Mouse (Mus musculus): ENCODE measurements around the gene Ttc19. TPM values are rescaled to one million over a fixed set of nuclear protein-coding genes. Genes with fewer than 3 reads are reported as not detected.

Ttc19 gene
- total and polyA plus RNA-seq, 3 experiments, result 11.4 to 12.7 TPM; not detected in 1

DNA sequence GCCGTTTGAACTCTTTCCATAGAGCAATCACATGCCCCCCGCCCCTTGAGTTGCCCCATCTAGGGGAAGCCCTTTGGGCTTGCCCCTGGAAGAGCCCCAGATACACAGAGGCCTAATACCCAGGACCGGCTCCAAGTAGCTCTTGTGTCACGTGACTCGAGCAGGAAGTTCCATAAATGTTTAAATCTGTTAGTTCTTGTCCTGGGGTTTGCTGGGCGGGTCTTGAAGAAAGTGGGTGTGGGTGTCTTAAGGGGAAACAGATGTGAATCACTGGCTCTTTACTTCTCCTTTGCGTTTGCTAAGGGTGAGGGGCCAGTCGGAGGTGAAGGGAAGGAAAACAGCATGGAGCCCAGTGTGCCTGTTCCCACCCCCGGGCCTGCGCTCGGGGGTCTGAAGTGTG lies 30.2 kb upstream of the Ttc19 start:
- Histone ChIP-seq H3K9ac (ENCODE audit: control insufficient read depth, low read depth, low read length, poor library complexity, severe bottlenecking) (peak overlapping the region; percentile 30), H3K4me3 (ENCODE audit: control insufficient read depth in 1 of 2, insufficient read depth in 1 of 2, low read depth in 2 of 2, low read length in 2 of 2) (peak overlapping the region; percentile 9 to 16; a peak in 2 of 4 replicates), H3K4me1 (ENCODE audit: control insufficient read depth in 1 of 2, insufficient read depth in 2 of 2, low read length in 2 of 2) (peaks cover 0 to 16% of the 10 kb centered on the region in 2 experiments; a peak in 3 of 4 replicates), H3K9me3 (replicated peaks; ENCODE audit: insufficient read depth, low read length) (no peaks in the 10 kb centered on the region), H3K79me2 (ENCODE audit: control insufficient read depth, insufficient read depth, low read length, poor library complexity) (no peaks in the 10 kb centered on the region), H3K27me3 (ENCODE audit: control insufficient read depth in 1 of 2, insufficient read depth in 2 of 2, low read length in 2 of 2) (no peaks in the 10 kb centered on the region), H3K36me3 (ENCODE audit: control insufficient read depth in 1 of 2, insufficient read depth in 2 of 2, low read length in 2 of 2) (peaks cover 0 to 13% of the 10 kb centered on the region in 2 experiments; a peak in 2 of 4 replicates), H3K27ac (ENCODE audit: control insufficient read depth, low read depth, low read length) (no peak overlapping the region)
- DNase-seq (ENCODE audit: low read depth, low spot score), result peak; percentile 90
- TF ChIP-seq ZNF384 (IDR thresholded peaks at IDR 0.05; ENCODE audit: low read depth, low read length) (no peak), KAT2A (conservative IDR thresholded peaks at IDR 0.05; ENCODE audit: low read depth, low read length) (no peak), HCFC1 (IDR thresholded peaks at IDR 0.05; ENCODE audit: low read depth, low read length) (no peak), CTCF (IDR thresholded peaks at IDR 0.05 in 2 of 3, conservative IDR thresholded peaks at IDR 0.05 in 1 of 3; ENCODE audit: control insufficient read depth in 1 of 3, insufficient read depth in 1 of 3, low read depth in 2 of 3, low read length in 3 of 3, poor library complexity in 1 of 3, severe bottlenecking in 1 of 3) (no peak), NRF1 (IDR thresholded peaks at IDR 0.05; ENCODE audit: insufficient read depth, low read depth, low read length, poor library complexity, severe bottlenecking) (no peak), MYC (IDR thresholded peaks at IDR 0.05; ENCODE audit: low read depth, low read length) (no peak), RCOR1 (IDR thresholded peaks at IDR 0.05; ENCODE audit: low read depth, low read length) (peak; percentile 93), ZKSCAN1 (IDR thresholded peaks at IDR 0.05; ENCODE audit: low read depth, low read length) (no peak), TAL1 (IDR thresholded peaks at IDR 0.05; ENCODE audit: low read length) (peak; percentile 40; the same call in 1 of the 2 replicates), GATA1 (IDR thresholded peaks at IDR 0.05; ENCODE audit: low read depth, low read length) (no peak), MAFK (IDR thresholded peaks at IDR 0.05; ENCODE audit: borderline replicate concordance, low read depth, low read length) (no peak), ZMIZ1 (IDR thresholded peaks at IDR 0.05; ENCODE audit: low read depth, low read length) (no peak), TBP (IDR thresholded peaks at IDR 0.05; ENCODE audit: low read depth, low read length) (no peak), ZC3H11A (IDR thresholded peaks at IDR 0.05; ENCODE audit: low read depth, low read length) (no peak), MAZ (IDR thresholded peaks at IDR 0.05; ENCODE audit: low read depth, low read length) (no peak), CHD2 (IDR thresholded peaks at IDR 0.05; ENCODE audit: low read length) (no peak), UBTF (IDR thresholded peaks at IDR 0.05; ENCODE audit: borderline replicate concordance, insufficient read depth, low read depth, low read length) (no peak), POLR2AphosphoS2 (IDR thresholded peaks at IDR 0.05; ENCODE audit: low read length) (no peak), MXI1 (IDR thresholded peaks at IDR 0.05; ENCODE audit: low read depth, low read length) (no peak), E2F4 (IDR thresholded peaks at IDR 0.05; ENCODE audit: borderline replicate concordance, low read depth, low read length) (no peak), EP300 (IDR thresholded peaks at IDR 0.05; ENCODE audit: low read depth in 1 of 2, low read length in 2 of 2) (peak; percentile 34 to 36; a peak in 3 of 4 replicates), JUND (IDR thresholded peaks at IDR 0.05; ENCODE audit: low read depth, low read length) (no peak), RAD21 (IDR thresholded peaks at IDR 0.05; ENCODE audit: low read depth, low read length) (no peak), MEF2A (IDR thresholded peaks at IDR 0.05; ENCODE audit: extremely low read depth, insufficient replicate concordance, low read depth, low read length, poor library complexity, severe bottlenecking) (no peak), MAX (IDR thresholded peaks at IDR 0.05; ENCODE audit: low read length) (peak; percentile 81), BHLHE40 (IDR thresholded peaks at IDR 0.05; ENCODE audit: borderline replicate concordance, low read depth, low read length) (peak; percentile 85; the same call in 1 of the 2 replicates), POLR2A (IDR thresholded peaks at IDR 0.05; ENCODE audit: control insufficient read depth in 1 of 2, insufficient read depth in 1 of 2, low read depth in 1 of 2, low read length in 2 of 2, poor library complexity in 1 of 2) (no peak), ELF1 (IDR thresholded peaks at IDR 0.05; ENCODE audit: low read depth, low read length) (peak; percentile 45; the same call in 1 of the 2 replicates), MYB (IDR thresholded peaks at IDR 0.05; ENCODE audit: low read depth, low read length) (no peak), POLR2AphosphoS5 (IDR thresholded peaks at IDR 0.05; ENCODE audit: borderline replicate concordance, low read depth, low read length) (no peak), SIN3A (IDR thresholded peaks at IDR 0.05; ENCODE audit: low read length) (peak; percentile 67), CHD1 (IDR thresholded peaks at IDR 0.05; ENCODE audit: low read depth, low read length) (no peak), GABPA (IDR thresholded peaks at IDR 0.05; ENCODE audit: low read depth, low read length) (no peak), ETS1 (IDR thresholded peaks at IDR 0.05; ENCODE audit: low read depth, low read length) (peak; percentile 63; the same call in 1 of the 2 replicates), USF2 (IDR thresholded peaks at IDR 0.05; ENCODE audit: borderline replicate concordance in 1 of 2, insufficient read depth in 1 of 2, low read depth in 1 of 2, low read length in 2 of 2) (peak; percentile 80 to 81; a peak in 3 of 4 replicates), USF1 (IDR thresholded peaks at IDR 0.05; ENCODE audit: low read depth, low read length) (peak; percentile 97), NELFE (IDR thresholded peaks at IDR 0.05; ENCODE audit: low read depth, low read length) (no peak)
